Mouse (Mus musculus) spleen, adult 2 months (tissue): ENCODE results near the gene Tmem30c.

ENCODE experiments used
- CTCF ChIP-seq: fragments of 200-500 bp; IDR thresholded peaks from 2 replicates; pipeline ENCODE4 v1.5.1; 2011; ENCODE audit warnings: mild to moderate bottlenecking, inconsistent platforms; ENCODE audit not compliant: insufficient read depth, insufficient read length, insufficient replicate concordance; ENCODE audit errors: extremely low read depth
- POLR2A ChIP-seq: fragments of 200-500 bp; IDR thresholded peaks from 2 replicates; pipeline ENCODE4 v1.6.1; 2011; ENCODE audit warnings: low read depth, low read length, inconsistent platforms

- TF ChIP-seq POLR2A (no peak), CTCF (no peak)
Measured at GRCm38 (mm10) chr16:57303716-57304115, 11.1 kb upstream of the Tmem30c start.
